Comparison of ENCODE assay signal across 17 mouse cellular contexts in genomic region chr17:88398854-88399253, GRCm38 (mm10).
"Had no signal": no experiment of that assay in that cellular context is flagged by ENCODE, and none has a peak within 500 bp of the region (broad histone marks: within the 10 kb centered on the region; RNA-seq: fewer than 3 reads in every experiment).

No protein-coding gene starts in this region.

- ATAC-seq: liver, postnatal 0 days had no signal

- DNase-seq: kidney, postnatal 10 days; kidney, postnatal 4 days; liver; liver, embryonic 13.5 days; liver, postnatal 0 days; lung, postnatal 14 days; right cerebral cortex, adult 18-20 months; right cerebral cortex, postnatal 25 days; thymus, postnatal 36 days had no signal

- H3K4me3 ChIP-seq: layer of hippocampus, adult 2 months; left cerebral cortex, adult 2 months; limb, embryonic 12.5 days; liver, embryonic 13.5 days; lung, embryonic 15.5 days; megakaryocyte, embryonic 14.5 days; midbrain, embryonic 12.5 days; neural tube, embryonic 15.5 days had no signal

- H3K9ac ChIP-seq: limb, embryonic 12.5 days; liver, embryonic 13.5 days; liver, postnatal 0 days; lung, embryonic 15.5 days; midbrain, embryonic 12.5 days; neural tube, embryonic 15.5 days had no signal

- H3K9me3 ChIP-seq: limb, embryonic 12.5 days; liver, embryonic 13.5 days; lung, embryonic 15.5 days; megakaryocyte, embryonic 14.5 days; midbrain, embryonic 12.5 days; neural tube, embryonic 15.5 days had no signal

- H3K36me3 ChIP-seq: limb, embryonic 12.5 days; liver, embryonic 13.5 days; lung, embryonic 15.5 days; midbrain, embryonic 12.5 days; neural tube, embryonic 15.5 days had no signal

- H3K4me1 ChIP-seq: limb, embryonic 12.5 days; liver, embryonic 13.5 days; lung, embryonic 15.5 days had no signal

- H3K4me2 ChIP-seq: limb, embryonic 12.5 days; liver, embryonic 13.5 days; lung, embryonic 15.5 days; midbrain, embryonic 12.5 days; neural tube, embryonic 15.5 days had no signal

- H3K27ac ChIP-seq: layer of hippocampus, adult 2 months; left cerebral cortex, adult 2 months; limb, embryonic 12.5 days; liver, embryonic 13.5 days; lung, embryonic 15.5 days; macrophage; midbrain, embryonic 12.5 days; neural tube, embryonic 15.5 days had no signal

- H3K27me3 ChIP-seq: neural tube, embryonic 15.5 days had no signal
